Mouse (Mus musculus) lung, adult 18-20 months (tissue): ENCODE measurements around the gene Lima1.

Source experiments
- DNase-seq, 2 experiments: peaks; one replicate each; pipeline ENCODE4 v3.0.0; 2022; ENCODE audit warnings: mixed read lengths in 2 of 2

Gene Lima1

DNA sequence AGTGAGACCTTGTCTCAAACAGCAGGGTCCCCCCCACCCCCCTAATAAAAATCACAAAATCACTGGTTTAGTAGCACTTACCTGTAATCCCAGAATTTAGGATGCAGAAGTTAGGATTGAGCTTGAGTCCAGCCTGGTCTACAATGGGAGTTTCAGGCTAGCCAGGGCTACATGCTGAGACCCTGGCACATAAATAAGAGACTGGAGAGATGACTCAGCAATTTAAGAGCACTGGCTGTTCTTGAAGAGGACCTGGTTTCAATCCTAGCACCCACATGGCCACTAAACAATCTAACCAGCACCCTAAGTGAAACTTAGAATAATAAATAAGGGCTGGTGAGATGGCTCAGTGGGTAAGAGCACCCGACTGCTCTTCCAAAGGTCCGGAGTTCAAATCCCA, 144.1 kb downstream of the Lima1 start:
- no peak for DNase-seq

GRCm38 (mm10) chr15:99729056-99729783, 146.0 kb downstream of the Lima1 start:
- no peak for DNase-seq
